Mouse (Mus musculus): Measurements from ENCODE around the gene Samd4.

DNA sequence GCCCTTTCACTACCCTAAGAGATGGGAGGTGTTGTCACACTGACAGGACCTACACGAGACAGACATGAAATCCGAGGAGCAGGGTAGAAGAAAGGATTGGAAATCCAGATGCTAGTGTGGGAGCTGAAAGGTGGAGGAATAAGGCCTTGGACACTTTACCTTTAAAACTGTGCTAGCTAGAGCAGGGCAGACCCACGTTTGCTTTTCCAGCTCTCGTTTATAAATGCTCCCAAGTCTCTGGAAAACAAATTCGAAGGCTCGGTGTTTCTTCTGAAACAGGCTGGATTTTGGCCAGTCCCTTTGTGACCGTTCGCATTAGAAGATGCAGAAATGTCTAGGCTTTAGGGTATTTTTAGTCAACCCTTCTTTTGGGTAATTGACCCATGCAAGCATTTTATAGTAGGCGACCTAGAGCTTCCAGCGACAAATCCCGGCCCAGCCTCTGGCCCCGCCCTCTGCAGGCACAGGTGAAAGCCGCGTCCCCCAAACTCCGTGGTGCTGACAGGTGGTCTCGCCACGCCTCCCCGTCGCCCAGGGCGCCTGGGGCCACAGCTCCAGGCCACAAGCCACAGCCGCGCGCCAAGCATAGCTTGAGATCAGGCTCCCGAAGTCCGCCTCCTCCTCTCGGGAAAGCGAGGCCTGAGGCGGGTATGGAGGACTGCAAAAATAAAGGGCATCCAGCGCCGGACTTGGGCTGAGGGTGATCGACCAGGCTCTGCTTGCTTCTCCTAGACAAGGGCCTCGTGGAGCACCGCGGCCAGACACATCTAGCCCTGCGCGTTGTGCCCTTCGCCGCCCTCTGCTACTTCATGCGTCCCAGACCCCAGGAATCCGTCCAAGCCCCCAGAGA lies 848 bp upstream of the Samd4 start:
- TF ChIP-seq GATA1 (IDR thresholded peaks at IDR 0.05; ENCODE audit: borderline replicate concordance, low read length) (no peak), FLI1 (IDR thresholded peaks at IDR 0.05; ENCODE audit: low read length) (no peak)

All from megakaryocyte, embryonic 14.5 days (primary cell).